Mouse (Mus musculus): Measurements from ENCODE around the gene Rpa1. TPM values are rescaled to one million over a fixed set of nuclear protein-coding genes. Genes with fewer than 3 reads are reported as not detected.

Rpa1 gene
- polyA plus RNA-seq, 1 experiment from 2014 or later = 49.3 TPM

- Histone ChIP-seq H3K27me3 (ENCODE audit: insufficient read depth, low read length) (no peaks in the 10 kb centered on the region), H3K9ac (replicated peaks) (no peak overlapping the region), H3K4me1 (ENCODE audit: insufficient read depth) (peaks cover 18% of the 10 kb centered on the region), H3K4me2 (ENCODE audit: low read depth, low read length) (no peak overlapping the region), H3K36me3 (replicated peaks; ENCODE audit: insufficient read depth, low read length) (no peaks in the 10 kb centered on the region), H3K27ac (ENCODE audit: low read depth) (peak overlapping the region; percentile 30; the same call in 1 of the 2 replicates), H3K4me3 (ENCODE audit: low read depth, low read length) (no peak overlapping the region), H3K9me3 (ENCODE audit: low read length) (no peaks in the 10 kb centered on the region)
- ATAC-seq (no peak), DNase-seq (no peak)
- 53% methylated on average over 9 of the region's 9 CpGs for WGBS (ENCODE audit: insufficient replicate concordance)
- TF ChIP-seq CTCF (IDR thresholded peaks at IDR 0.05; ENCODE audit: low read depth) (no peak), EP300 (IDR thresholded peaks at IDR 0.05; ENCODE audit: low read depth) (no peak)
Observed at GRCm38 (mm10) chr11:75267826-75268281, 80.3 kb downstream of the Rpa1 start.

- no peaks in the 10 kb centered on the region for H3K36me3 ChIP-seq (replicated peaks; ENCODE audit: insufficient read depth, low read length)
- no peak for DNase-seq
- no peak overlapping the region for H3K9ac ChIP-seq (replicated peaks)
- 85% methylated on average over 15 of the region's 15 CpGs for WGBS (ENCODE audit: insufficient replicate concordance)
- H3K27ac ChIP-seq (ENCODE audit: low read depth) = no peak overlapping the region
- H3K4me3 ChIP-seq (ENCODE audit: low read depth, low read length) = no peak overlapping the region
- peaks cover 12% of the 10 kb centered on the region; the same call in 1 of the 2 replicates for H3K4me1 ChIP-seq (ENCODE audit: insufficient read depth)
- no peak for ATAC-seq
- no peaks in the 10 kb centered on the region for H3K27me3 ChIP-seq (ENCODE audit: insufficient read depth, low read length)
- H3K9me3 ChIP-seq (ENCODE audit: low read length) = no peaks in the 10 kb centered on the region
- TF ChIP-seq EP300 (IDR thresholded peaks at IDR 0.05; ENCODE audit: low read depth) (no peak), CTCF (IDR thresholded peaks at IDR 0.05; ENCODE audit: low read depth) (no peak)
- no peak overlapping the region for H3K4me2 ChIP-seq (ENCODE audit: low read depth, low read length)
Observed at GRCm38 (mm10) chr11:75265545-75265944, 82.6 kb downstream of the Rpa1 start.

GRCm38 (mm10) chr11:75264550-75264949 lies 83.6 kb downstream of the Rpa1 start:
- TF ChIP-seq EP300 (IDR thresholded peaks at IDR 0.05; ENCODE audit: low read depth) (no peak), CTCF (IDR thresholded peaks at IDR 0.05; ENCODE audit: low read depth) (peak; percentile 17; the same call in 1 of the 2 replicates)
- H3K4me2 ChIP-seq (ENCODE audit: low read depth, low read length) = no peak overlapping the region
- H3K27me3 ChIP-seq (ENCODE audit: insufficient read depth, low read length) = no peaks in the 10 kb centered on the region
- H3K36me3 ChIP-seq (replicated peaks; ENCODE audit: insufficient read depth, low read length) = no peaks in the 10 kb centered on the region
- H3K9me3 ChIP-seq (ENCODE audit: low read length) = no peaks in the 10 kb centered on the region
- WGBS (ENCODE audit: insufficient replicate concordance) = 79% methylated on average over 6 of the region's 6 CpGs
- H3K4me3 ChIP-seq (ENCODE audit: low read depth, low read length) = no peak overlapping the region
- no peak overlapping the region for H3K27ac ChIP-seq (ENCODE audit: low read depth)
- ATAC-seq = no peak
- 0 out of 2 replicates have a peak, but pooled peaks cover 8% of the 10 kb centered on the region for H3K4me1 ChIP-seq (ENCODE audit: insufficient read depth)
- H3K9ac ChIP-seq (replicated peaks) = no peak overlapping the region
- DNase-seq = no peak

GRCm38 (mm10) chr11:75263964-75264312 lies 84.2 kb downstream of the Rpa1 start:
- no peaks in the 10 kb centered on the region for H3K36me3 ChIP-seq (replicated peaks; ENCODE audit: insufficient read depth, low read length)
- 76% methylated on average over 6 of the region's 6 CpGs for WGBS (ENCODE audit: insufficient replicate concordance)
- H3K9me3 ChIP-seq (ENCODE audit: low read length) = no peaks in the 10 kb centered on the region
- H3K4me2 ChIP-seq (ENCODE audit: low read depth, low read length) = no peak overlapping the region
- no peaks in the 10 kb centered on the region for H3K27me3 ChIP-seq (ENCODE audit: insufficient read depth, low read length)
- TF ChIP-seq CTCF (IDR thresholded peaks at IDR 0.05; ENCODE audit: low read depth) (no peak), EP300 (IDR thresholded peaks at IDR 0.05; ENCODE audit: low read depth) (no peak)
- ATAC-seq = no peak
- H3K4me1 ChIP-seq (ENCODE audit: insufficient read depth) = 0 out of 2 replicates have a peak, but pooled peaks cover 8% of the 10 kb centered on the region
- no peak overlapping the region for H3K9ac ChIP-seq (replicated peaks)
- H3K27ac ChIP-seq (ENCODE audit: low read depth) = no peak overlapping the region
- no peak for DNase-seq
- no peak overlapping the region for H3K4me3 ChIP-seq (ENCODE audit: low read depth, low read length)

- H3K4me3 ChIP-seq (ENCODE audit: low read depth, low read length) = no peak overlapping the region
- no peak overlapping the region for H3K4me2 ChIP-seq (ENCODE audit: low read depth, low read length)
- DNase-seq = no peak
- WGBS (ENCODE audit: insufficient replicate concordance) = 82% methylated on average over 15 of the region's 15 CpGs
- no peak overlapping the region for H3K27ac ChIP-seq (ENCODE audit: low read depth)
- no peak for ATAC-seq
- H3K27me3 ChIP-seq (ENCODE audit: insufficient read depth, low read length) = no peaks in the 10 kb centered on the region
- no peaks in the 10 kb centered on the region for H3K36me3 ChIP-seq (replicated peaks; ENCODE audit: insufficient read depth, low read length)
- H3K9ac ChIP-seq (replicated peaks) = no peak overlapping the region
- TF ChIP-seq EP300 (IDR thresholded peaks at IDR 0.05; ENCODE audit: low read depth) = no peak
- no peaks in the 10 kb centered on the region for H3K9me3 ChIP-seq (ENCODE audit: low read length)
- 0 out of 2 replicates have a peak, but pooled peaks cover 5% of the 10 kb centered on the region for H3K4me1 ChIP-seq (ENCODE audit: insufficient read depth)
Observed at GRCm38 (mm10) chr11:75263274-75263963, 84.7 kb downstream of the Rpa1 start.

- Histone ChIP-seq H3K27ac (ENCODE audit: low read depth) (no peak overlapping the region), H3K4me1 (ENCODE audit: insufficient read depth) (0 out of 2 replicates have a peak, but pooled peaks cover 5% of the 10 kb centered on the region), H3K4me3 (ENCODE audit: low read depth, low read length) (no peak overlapping the region), H3K36me3 (replicated peaks; ENCODE audit: insufficient read depth, low read length) (no peaks in the 10 kb centered on the region), H3K9ac (replicated peaks) (no peak overlapping the region), H3K27me3 (ENCODE audit: insufficient read depth, low read length) (no peaks in the 10 kb centered on the region), H3K9me3 (ENCODE audit: low read length) (no peaks in the 10 kb centered on the region), H3K4me2 (ENCODE audit: low read depth, low read length) (no peak overlapping the region)
- DNase-seq (no peak), ATAC-seq (no peak)
- WGBS (ENCODE audit: insufficient replicate concordance) = 45% methylated on average over 5 of the region's 5 CpGs
- TF ChIP-seq CTCF (IDR thresholded peaks at IDR 0.05; ENCODE audit: low read depth) (no peak), EP300 (IDR thresholded peaks at IDR 0.05; ENCODE audit: low read depth) (no peak)
Observed at GRCm38 (mm10) chr11:75262791-75263190, 85.3 kb downstream of the Rpa1 start.
